Mouse (Mus musculus) left cerebral cortex, adult 2 months (tissue): ENCODE measurements at regions not wholly inside any gene's neighbourhood (a gene's known extent, or its start where the extent isn't known, plus 50 kb on each side); places are given as distances from the start of the nearest gene placed in this dataset.
A peak's percentile ranks its signal among the peaks of the same experiment; 100 is the strongest.

Experiments used
- DNase-seq, 2 experiments: peaks; one replicate each; pipeline ENCODE4 v3.0.0; 2021 to 2022; ENCODE audit warnings: low spot score in 2 of 2, mixed read lengths in 1 of 2; ENCODE audit errors: extremely low spot score in 1 of 2
- H3K27ac ChIP-seq: fragments of 200-600 bp; 2 replicates; pipeline ENCODE4 v1.8.1; 2022
- H3K4me3 ChIP-seq: fragments of 200-600 bp; 2 replicates; pipeline ENCODE4 v1.8.1; 2022
- CTCF ChIP-seq: fragments of 200-600 bp; IDR thresholded peaks from 2 replicates; pipeline ENCODE4 v1.8.1; 2022; ENCODE audit warnings: antibody characterized with exemption, mild to moderate bottlenecking, moderate library complexity
- intact Hi-C: fragments of 180-260 bp; cut with DNase I; formaldehyde crosslinking; loops from one replicate; pipeline ENCODE4 v1.15.1; 2025

- H3K4me3 ChIP-seq = no peak overlapping the region
- peak; percentile 12 to 70 for DNase-seq
- no peak for TF ChIP-seq CTCF
- intact Hi-C loops = no loop called here
- no peak overlapping the region for H3K27ac ChIP-seq
Observed at GRCm38 (mm10) chr4:48725660-48726348, 62.5 kb downstream of the Cavin4 start.

- TF ChIP-seq CTCF = no peak
- Histone ChIP-seq H3K27ac (no peak overlapping the region), H3K4me3 (no peak overlapping the region)
- intact Hi-C loops = no loop called here
- DNase-seq = no peak
Observed at GRCm38 (mm10) chr4:48726349-48726835, 63.1 kb downstream of the Cavin4 start.

- no peak overlapping the region for H3K4me3 ChIP-seq
- no peak for TF ChIP-seq CTCF
- H3K27ac ChIP-seq = no peak overlapping the region
- intact Hi-C loops = no loop called here
- no peak for DNase-seq
Observed at GRCm38 (mm10) chr4:48734854-48735564, 71.7 kb downstream of the Cavin4 start.

- Histone ChIP-seq H3K27ac (no peak overlapping the region), H3K4me3 (no peak overlapping the region)
- TF ChIP-seq CTCF = no peak
- DNase-seq = no peak
- intact Hi-C loops = no loop called here
Observed at GRCm38 (mm10) chr4:48746237-48746636, 82.9 kb downstream of the Cavin4 start.

GRCm38 (mm10) chr4:48749566-48749965 lies 86.3 kb downstream of the Cavin4 start:
- no peak overlapping the region for H3K4me3 ChIP-seq
- DNase-seq = no peak
- intact Hi-C loops = no loop called here
- no peak for TF ChIP-seq CTCF
- no peak overlapping the region for H3K27ac ChIP-seq

- TF ChIP-seq CTCF = no peak
- no peak for DNase-seq
- no peak overlapping the region for H3K4me3 ChIP-seq
- intact Hi-C loops = no loop called here
- no peak overlapping the region for H3K27ac ChIP-seq
Observed at GRCm38 (mm10) chr4:48750087-48750486, 86.8 kb downstream of the Cavin4 start.

GRCm38 (mm10) chr4:48754466-48755171 lies 91.3 kb downstream of the Cavin4 start:
- peak overlapping the region; percentile 48 for H3K27ac ChIP-seq
- intact Hi-C loops = loop anchor here (5.0 kb wide), 1 partner anchor 62 kb away; no protein-coding TSS in a partner anchor
- peak; percentile 71 to 75 for DNase-seq
- H3K4me3 ChIP-seq = no peak overlapping the region
- TF ChIP-seq CTCF = no peak

- H3K4me3 ChIP-seq = no peak overlapping the region
- intact Hi-C loops = no loop called here
- no peak for DNase-seq
Observed at GRCm38 (mm10) chr4:48760625-48761024, 97.3 kb downstream of the Cavin4 start.

GRCm38 (mm10) chr4:48766458-48766857 lies 103.1 kb downstream of the Cavin4 start:
- Histone ChIP-seq H3K27ac (no peak overlapping the region), H3K4me3 (no peak overlapping the region)
- no peak for DNase-seq
- TF ChIP-seq CTCF = no peak
- intact Hi-C loops = no loop called here

More at GRCm38 (mm10) chr4:48760625-48761024, 97.3 kb downstream of the Cavin4 start:
- TF ChIP-seq CTCF = no peak
- no peak overlapping the region for H3K27ac ChIP-seq

- H3K27ac ChIP-seq = no peak overlapping the region
- intact Hi-C loops = loop anchor here (2.0 to 5.0 kb wide), 3 partner anchors 80 to 857 kb away; no protein-coding TSS in a partner anchor
- H3K4me3 ChIP-seq = no peak overlapping the region
- no peak for TF ChIP-seq CTCF
- DNase-seq = no peak
Observed at GRCm38 (mm10) chr4:48770403-48770953, 107.2 kb downstream of the Cavin4 start.

- Histone ChIP-seq H3K4me3 (no peak overlapping the region), H3K27ac (no peak overlapping the region)
- peak; percentile 59 to 72 for DNase-seq
- peak; percentile 72 for TF ChIP-seq CTCF
- intact Hi-C loops = loop anchor here (1.0 to 5.0 kb wide), 4 partner anchors 80 to 856 kb away; no protein-coding TSS in a partner anchor
Observed at GRCm38 (mm10) chr4:48770954-48771665, 107.8 kb downstream of the Cavin4 start.
